Mouse (Mus musculus) limb, embryonic 10.5 days (tissue): ENCODE measurements around the gene Nabp2. TPM values are rescaled to one million over a fixed set of nuclear protein-coding genes. Genes with fewer than 3 reads are reported as not detected.

Experiments
- DNase-seq: peaks from one replicate; pipeline ENCODE4 v3.0.0-alpha.2; 2017; ENCODE audit warnings: low spot score
- H3K27ac ChIP-seq: fragments of 300-500 bp; sonication (generic); 2 replicates; pipeline ENCODE4 v1.5.1; 2016; ENCODE audit warnings: mild to moderate bottlenecking
- H3K27me3 ChIP-seq: fragments of 300-500 bp; sonication (generic); 2 replicates; pipeline ENCODE4 v1.6.1; 2016; ENCODE audit warnings: low read depth, mild to moderate bottlenecking; ENCODE audit not compliant: poor library complexity, severe bottlenecking
- H3K36me3 ChIP-seq: fragments of 300-500 bp; sonication (generic); 2 replicates; pipeline ENCODE4 v1.6.1; 2016; ENCODE audit warnings: mild to moderate bottlenecking, moderate library complexity
- H3K4me1 ChIP-seq: fragments of 300-500 bp; sonication (generic); 2 replicates; pipeline ENCODE4 v1.6.1; 2016
- H3K4me3 ChIP-seq: fragments of 300-500 bp; sonication (generic); 2 replicates; pipeline ENCODE4 v1.5.1; 2016; ENCODE audit warnings: mild to moderate bottlenecking, moderate library complexity
- H3K9me3 ChIP-seq: fragments of 300-500 bp; sonication (generic); replicated peaks from 2 replicates; pipeline ENCODE4 v1.6.1; 2016; ENCODE audit warnings: mild to moderate bottlenecking
- WGBS: fragments of 180-500 bp; shearing (Covaris S2); methylation state at CpG from one replicate; pipeline ENCODE4 v1.1.7; 2016; 5-methylcytosine and 5-hydroxymethylcytosine counted together
- polyA plus RNA-seq: library from polyadenylated mRNA; unstranded; fragments of >200 nt; fragmentation: Nextera tagmentation; extraction: Ambion mirVana; gene quantifications from 2 replicates; pipeline ENCODE4 v1.2.1, GENCODE M21; 2016

Gene Nabp2
- polyA plus RNA-seq: 98.7 and 133 TPM in 2 replicates

- Histone ChIP-seq H3K36me3 (peaks cover 50% of the 10 kb centered on the region), H3K27ac (peak within 1 kb of the TSS; percentile 94), H3K9me3 (no peaks in the 10 kb centered on the region), H3K4me3 (peak within 1 kb of the TSS; percentile 80), H3K4me1 (peaks cover 44% of the 10 kb centered on the region), H3K27me3 (no peaks in the 10 kb centered on the region)
- WGBS: under 1% methylated on average over 50 of the region's 50 CpGs
- peak; percentile 99 for DNase-seq
These were observed at the start of gene Nabp2, which contains the start of gene Rnf41 for GRCm38 (mm10) chr10:128411211-128412054. TSS of gene Nabp2 (minus strand) at chr10:128411492. TSS of gene Rnf41 (plus strand) at chr10:128411657.

DNA sequence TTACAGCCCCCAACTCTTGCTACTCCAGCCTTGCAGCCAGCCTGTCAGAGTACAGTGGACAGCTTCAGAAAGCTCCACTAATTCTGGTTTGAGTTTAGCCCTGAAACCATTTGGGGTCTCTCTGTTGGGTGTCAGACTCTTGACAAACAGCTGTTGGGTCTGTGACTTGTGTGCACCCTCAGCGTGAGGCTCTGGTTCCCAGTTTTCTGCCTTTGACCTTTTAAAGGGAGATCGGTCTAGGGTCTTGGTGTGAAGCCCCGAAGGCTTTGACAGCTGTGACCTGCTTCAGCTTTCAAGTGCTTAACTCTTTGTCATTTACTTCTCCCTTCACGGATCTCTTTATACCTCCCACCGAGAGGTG is 49.0 kb upstream of the Nabp2 start:
- Histone ChIP-seq H3K27me3 (peaks cover 5% of the 10 kb centered on the region; the same call in 1 of the 2 replicates), H3K36me3 (peaks cover 46% of the 10 kb centered on the region), H3K4me3 (peak overlapping the region; percentile 95), H3K9me3 (no peaks in the 10 kb centered on the region), H3K27ac (peak overlapping the region; percentile 99), H3K4me1 (peaks cover 14% of the 10 kb centered on the region)
- 1% methylated on average over 5 of the region's 5 CpGs for WGBS
- DNase-seq: no peak

- H3K27me3 ChIP-seq: peaks cover 5% of the 10 kb centered on the region; the same call in 1 of the 2 replicates
- peak overlapping the region; percentile 95 for H3K4me3 ChIP-seq
- H3K36me3 ChIP-seq: peaks cover 39% of the 10 kb centered on the region
- peak overlapping the region; percentile 99 for H3K27ac ChIP-seq
- no peaks in the 10 kb centered on the region for H3K9me3 ChIP-seq
- under 1% methylated on average over 57 of the region's 67 CpGs for WGBS
- peak; percentile 69 for DNase-seq
- H3K4me1 ChIP-seq: peaks cover 14% of the 10 kb centered on the region
These were observed 48.3 kb upstream of the Nabp2 start for GRCm38 (mm10) chr10:128459409-128460269.

GRCm38 (mm10) chr10:128458719-128459408 is 47.6 kb upstream of the Nabp2 start, which contains the start of gene Smarcc2:
TSS of gene Smarcc2 (plus strand) at chr10:128459248.
- Histone ChIP-seq H3K27ac (peak within 1 kb of the TSS; percentile 99), H3K36me3 (peaks cover 32% of the 10 kb centered on the region), H3K4me1 (peaks cover 14% of the 10 kb centered on the region), H3K27me3 (peaks cover 5% of the 10 kb centered on the region; the same call in 1 of the 2 replicates), H3K4me3 (peak within 1 kb of the TSS; percentile 95), H3K9me3 (no peaks in the 10 kb centered on the region)
- WGBS: under 1% methylated on average over 86 of the region's 86 CpGs
- DNase-seq: peak; percentile 88

GRCm38 (mm10) chr10:128458348-128458718 is 47.0 kb upstream of the Nabp2 start:
- Histone ChIP-seq H3K27me3 (peaks cover 5% of the 10 kb centered on the region; the same call in 1 of the 2 replicates), H3K4me1 (peaks cover 14% of the 10 kb centered on the region), H3K36me3 (peaks cover 26% of the 10 kb centered on the region), H3K27ac (peak overlapping the region; percentile 99), H3K4me3 (peak overlapping the region; percentile 95), H3K9me3 (no peaks in the 10 kb centered on the region)
- peak; percentile 98 for DNase-seq
- under 1% methylated on average over 29 of the region's 29 CpGs for WGBS

DNA sequence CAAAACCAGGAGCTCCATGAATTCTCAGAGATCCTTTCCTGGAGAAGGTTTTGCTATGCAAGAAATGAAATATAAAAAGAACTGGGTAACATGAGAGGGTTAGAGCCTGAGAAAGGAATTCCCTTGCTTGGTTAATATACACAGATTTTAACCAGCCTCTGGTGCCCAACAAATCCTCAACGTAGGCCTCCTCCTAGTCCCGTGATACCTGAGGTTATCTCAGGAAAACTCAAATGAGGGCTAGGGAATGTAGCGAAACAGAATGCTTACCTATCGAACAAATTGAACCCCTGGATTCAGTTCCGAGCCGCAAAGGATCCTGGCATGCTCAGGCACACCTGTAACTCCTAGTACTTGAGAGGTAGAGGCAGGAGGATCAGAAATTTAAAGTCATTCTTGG is 46.4 kb upstream of the Nabp2 start:
- 89% methylated on average over 6 of the region's 6 CpGs for WGBS
- Histone ChIP-seq H3K4me3 (0 out of 2 replicates have a peak overlapping the region, but pooled peaks have one; percentile 95), H3K9me3 (no peaks in the 10 kb centered on the region), H3K36me3 (peaks cover 20% of the 10 kb centered on the region), H3K27me3 (peaks cover 5% of the 10 kb centered on the region; the same call in 1 of the 2 replicates), H3K4me1 (peaks cover 14% of the 10 kb centered on the region), H3K27ac (no peak overlapping the region)
- DNase-seq: no peak

DNA sequence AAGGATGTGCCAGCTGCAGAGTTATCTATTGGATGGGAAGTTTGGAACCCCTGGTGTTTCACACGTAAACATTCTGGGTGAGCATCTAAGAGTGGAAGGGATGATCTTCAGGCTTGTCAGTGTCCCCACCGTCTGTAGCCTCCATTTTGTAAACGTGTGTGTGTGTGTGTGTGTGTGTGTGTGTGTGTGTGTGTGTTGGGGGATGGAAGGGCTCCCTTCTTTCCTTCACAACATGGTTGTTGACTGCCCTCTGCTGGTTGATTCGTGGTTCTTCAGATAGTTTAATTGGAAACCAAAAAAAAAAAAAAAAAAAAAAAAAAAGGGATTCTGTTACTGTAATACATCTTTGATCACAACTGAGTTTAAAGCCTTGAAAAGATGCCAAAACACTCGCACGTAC is 44.0 kb upstream of the Nabp2 start:
- H3K9me3 ChIP-seq: no peaks in the 10 kb centered on the region
- peak overlapping the region; percentile 21; the same call in 1 of the 2 replicates for H3K4me3 ChIP-seq
- peaks cover 5% of the 10 kb centered on the region; the same call in 1 of the 2 replicates for H3K27me3 ChIP-seq
- no peaks in the 10 kb centered on the region for H3K36me3 ChIP-seq
- 7% methylated on average over 6 of the region's 6 CpGs for WGBS
- H3K27ac ChIP-seq: peak overlapping the region; percentile 56; the same call in 1 of the 2 replicates
- DNase-seq: peak; percentile 79
- H3K4me1 ChIP-seq: peaks cover 4% of the 10 kb centered on the region

- DNase-seq: no peak
- no peak overlapping the region for H3K27ac ChIP-seq
- H3K4me3 ChIP-seq: no peak overlapping the region
- 87% methylated on average over 3 of the region's 3 CpGs for WGBS
- H3K27me3 ChIP-seq: peaks cover 5% of the 10 kb centered on the region; the same call in 1 of the 2 replicates
- no peaks in the 10 kb centered on the region for H3K36me3 ChIP-seq
- H3K9me3 ChIP-seq: no peaks in the 10 kb centered on the region
- no peaks in the 10 kb centered on the region for H3K4me1 ChIP-seq
These were observed 43.2 kb upstream of the Nabp2 start for GRCm38 (mm10) chr10:128454471-128454870.

- Histone ChIP-seq H3K36me3 (no peaks in the 10 kb centered on the region), H3K4me1 (no peaks in the 10 kb centered on the region), H3K27me3 (no peaks in the 10 kb centered on the region), H3K27ac (no peak overlapping the region), H3K4me3 (no peak overlapping the region), H3K9me3 (no peaks in the 10 kb centered on the region)
- 87% methylated on average over 6 of the region's 6 CpGs for WGBS
- DNase-seq: no peak
These were observed 39.7 kb upstream of the Nabp2 start for GRCm38 (mm10) chr10:128451014-128451413.

DNA sequence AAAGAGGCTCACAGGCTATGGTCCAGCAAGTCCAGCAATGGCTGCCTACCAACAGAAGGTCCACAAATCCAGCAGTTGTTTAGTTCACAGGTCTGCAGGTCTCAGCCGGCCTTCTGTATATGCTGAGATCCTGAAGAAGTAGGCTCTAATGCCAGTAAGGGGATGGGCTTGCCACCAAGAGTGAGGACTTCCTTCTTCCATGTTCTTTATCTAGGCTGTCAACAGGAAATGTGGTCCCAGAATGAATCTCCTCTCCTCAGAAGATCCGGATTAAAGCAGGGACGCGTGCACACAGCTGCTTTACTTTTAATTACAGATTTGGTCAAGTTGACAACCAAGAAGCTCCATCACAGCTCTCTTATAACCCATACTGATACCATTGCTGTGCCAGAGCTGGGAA is 34.1 kb upstream of the Nabp2 start:
- no peak for DNase-seq
- Histone ChIP-seq H3K4me1 (no peaks in the 10 kb centered on the region), H3K4me3 (no peak overlapping the region), H3K27ac (no peak overlapping the region), H3K9me3 (no peaks in the 10 kb centered on the region), H3K27me3 (no peaks in the 10 kb centered on the region), H3K36me3 (peaks cover 21% of the 10 kb centered on the region)
- WGBS: 83% methylated on average over 4 of the region's 4 CpGs

- Histone ChIP-seq H3K4me1 (no peaks in the 10 kb centered on the region), H3K27ac (no peak overlapping the region), H3K36me3 (peaks cover 31% of the 10 kb centered on the region), H3K27me3 (no peaks in the 10 kb centered on the region), H3K9me3 (no peaks in the 10 kb centered on the region), H3K4me3 (no peak overlapping the region)
- no peak for DNase-seq
- WGBS: 78% methylated on average over 6 of the region's 6 CpGs
These were observed 33.1 kb upstream of the Nabp2 start for GRCm38 (mm10) chr10:128444354-128444753.

DNA sequence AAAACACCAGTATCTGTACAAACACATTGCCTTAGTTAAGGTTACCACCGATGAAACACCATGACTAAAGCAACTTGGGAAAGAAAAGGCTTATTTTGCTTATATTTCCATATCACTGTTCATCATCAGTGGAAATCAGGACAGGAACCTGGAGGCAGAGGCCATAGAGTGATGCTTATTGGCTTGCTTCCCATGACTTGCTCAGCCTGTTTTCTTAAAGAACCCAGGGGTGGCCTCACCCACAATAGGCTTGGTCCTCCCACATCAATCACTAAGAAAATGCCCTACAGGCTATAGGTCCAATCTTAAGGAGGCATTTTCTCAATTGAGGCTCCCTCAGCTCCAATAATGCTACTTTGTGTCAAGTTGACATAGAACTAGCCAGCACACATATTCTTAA is 31.4 kb upstream of the Nabp2 start:
- WGBS: 93% methylated on average over 1 of the region's 1 CpGs
- Histone ChIP-seq H3K9me3 (no peaks in the 10 kb centered on the region), H3K27ac (no peak overlapping the region), H3K36me3 (peaks cover 48% of the 10 kb centered on the region), H3K4me1 (no peaks in the 10 kb centered on the region), H3K27me3 (no peaks in the 10 kb centered on the region), H3K4me3 (no peak overlapping the region)
- DNase-seq: no peak
